Mouse (Mus musculus): ENCODE measurements around the gene Mdm4.

- TF ChIP-seq POLR2A (IDR thresholded peaks at IDR 0.05; ENCODE audit: control insufficient read depth in 1 of 2, insufficient read depth in 1 of 2, low read depth in 1 of 2, low read length in 2 of 2, poor library complexity in 1 of 2) (no peak), ZNF384 (IDR thresholded peaks at IDR 0.05; ENCODE audit: low read depth, low read length) (no peak), CTCF (IDR thresholded peaks at IDR 0.05 in 2 of 3, conservative IDR thresholded peaks at IDR 0.05 in 1 of 3; ENCODE audit: control insufficient read depth in 1 of 3, insufficient read depth in 1 of 3, low read depth in 2 of 3, low read length in 3 of 3, poor library complexity in 1 of 3, severe bottlenecking in 1 of 3) (peak; percentile 22 to 30 (median 22); a peak in 3 of 6 replicates), EP300 (IDR thresholded peaks at IDR 0.05; ENCODE audit: low read depth in 1 of 2, low read length in 2 of 2) (no peak), NRF1 (IDR thresholded peaks at IDR 0.05; ENCODE audit: insufficient read depth, low read depth, low read length, poor library complexity, severe bottlenecking) (no peak), USF2 (IDR thresholded peaks at IDR 0.05; ENCODE audit: borderline replicate concordance in 1 of 2, insufficient read depth in 1 of 2, low read depth in 1 of 2, low read length in 2 of 2) (no peak), MAX (IDR thresholded peaks at IDR 0.05; ENCODE audit: low read length) (no peak; the same call in 1 of the 2 replicates), RCOR1 (IDR thresholded peaks at IDR 0.05; ENCODE audit: low read depth, low read length) (no peak), RAD21 (IDR thresholded peaks at IDR 0.05; ENCODE audit: low read depth, low read length) (no peak)
Measured at GRCm38 (mm10) chr1:133021391-133021790, 9.0 kb downstream of the Mdm4 start.

Measured in MEL (cell line).